Mouse (Mus musculus) erythroblast, embryonic 14.5 days (primary cell): ENCODE results near the gene Dysf.

Source experiments
- GATA1 ChIP-seq: IDR thresholded peaks from 2 replicates; pipeline ENCODE4 v1.6.1; 2012; ENCODE audit warnings: low read length, inconsistent platforms, mixed read lengths
- TAL1 ChIP-seq: IDR thresholded peaks from 3 replicates; pipeline ENCODE4 v1.6.1; 2012; ENCODE audit warnings: low read length, inconsistent platforms, mixed read lengths

DNA sequence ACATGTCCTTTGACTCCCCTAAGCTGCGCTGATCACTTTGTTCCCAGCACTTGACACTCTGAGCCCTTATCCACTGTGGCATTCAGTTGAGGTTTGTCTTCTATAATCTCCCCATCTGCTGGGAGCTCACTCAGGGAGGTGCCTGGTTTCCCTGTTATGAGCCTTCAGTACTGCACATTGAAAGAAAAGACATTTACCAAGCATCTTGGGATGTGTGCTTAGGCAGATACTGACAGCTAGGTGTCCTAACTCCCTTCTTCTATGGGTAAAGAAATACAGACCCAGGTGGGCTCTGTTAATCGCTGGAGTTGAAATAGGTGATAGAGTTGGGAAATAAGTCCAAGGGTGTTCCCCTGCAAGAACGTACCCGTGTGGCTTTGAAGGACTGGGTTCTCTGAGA, 122.5 kb downstream of the Dysf start:
- TF ChIP-seq TAL1 = no peak
- TF ChIP-seq GATA1 = no peak
